Mouse (Mus musculus) CD4-positive, CD25-positive, alpha-beta regulatory T cell, adult 4 months (primary cell): ENCODE results near the gene Serpina3n. TPM values are rescaled to one million over a fixed set of nuclear protein-coding genes. Genes with fewer than 3 reads are reported as not detected.
"Not testable (repeated sequence)": the region's sequence is repeated elsewhere in the genome, so short reads cannot be mapped to it uniquely, and the experiment has no call there.

Experiments used
- ATAC-seq: one replicate; pipeline ENCODE4 v1.8.0; 2017
- polyA plus RNA-seq, 2 experiments: library from polyadenylated mRNA; unstranded; fragments of 100-300 nt; shearing (Covaris generic); gene quantifications; one replicate each; pipeline ENCODE4 v1.2.1; 2017

Gene Serpina3n
- polyA plus RNA-seq, 2 experiments from 2014 or later: not detected

- no peak for ATAC-seq
Observed at GRCm38 (mm10) chr12:104433951-104434735, 27.6 kb downstream of the Serpina3n start.

GRCm38 (mm10) chr12:104440087-104440760, 33.7 kb downstream of the Serpina3n start:
- ATAC-seq: no peak

- no peak for ATAC-seq
Observed at GRCm38 (mm10) chr12:104443716-104444115, 37.2 kb downstream of the Serpina3n start.

- ATAC-seq: not testable (repeated sequence)
Observed at GRCm38 (mm10) chr12:104447056-104447455, 40.5 kb downstream of the Serpina3n start.

GRCm38 (mm10) chr12:104448099-104448498, 41.6 kb downstream of the Serpina3n start:
- no peak for ATAC-seq

- ATAC-seq: no peak
Observed at GRCm38 (mm10) chr12:104450257-104450656, 43.7 kb downstream of the Serpina3n start.

GRCm38 (mm10) chr12:104453002-104453401, 46.5 kb downstream of the Serpina3n start:
- ATAC-seq: no peak

- no peak for ATAC-seq
Observed at GRCm38 (mm10) chr12:104459377-104459776, 52.8 kb downstream of the Serpina3n start.

GRCm38 (mm10) chr12:104461372-104461771, 54.8 kb downstream of the Serpina3n start:
- no peak for ATAC-seq

Other genes with a start within 250 kb of the Serpina3n start
- 10 to 100 TPM in 1 of 2 experiments, 1 to 10 TPM in 1; 7.0 to 13.5 TPM for gene Serpina3f, start 192.2 kb upstream of the Serpina3n start, polyA plus RNA-seq
- gene Serpina3g, start 170.5 kb upstream of the Serpina3n start, polyA plus RNA-seq: 100 to 1,000 TPM; 165 to 220 TPM
- not detected for gene Serpina3i, start 143.6 kb upstream of the Serpina3n start, polyA plus RNA-seq
- gene Serpina3j, start 92.2 kb upstream of the Serpina3n start, polyA plus RNA-seq: not detected
- gene Serpina3k, start 68.2 kb upstream of the Serpina3n start, polyA plus RNA-seq: not detected
- not detected for gene Serpina3m, start 68.2 kb upstream of the Serpina3n start, polyA plus RNA-seq
- not detected for gene Gsc, start 66.6 kb downstream of the Serpina3n start, polyA plus RNA-seq